Mouse (Mus musculus): ENCODE data around the gene Bicral.

DNA sequence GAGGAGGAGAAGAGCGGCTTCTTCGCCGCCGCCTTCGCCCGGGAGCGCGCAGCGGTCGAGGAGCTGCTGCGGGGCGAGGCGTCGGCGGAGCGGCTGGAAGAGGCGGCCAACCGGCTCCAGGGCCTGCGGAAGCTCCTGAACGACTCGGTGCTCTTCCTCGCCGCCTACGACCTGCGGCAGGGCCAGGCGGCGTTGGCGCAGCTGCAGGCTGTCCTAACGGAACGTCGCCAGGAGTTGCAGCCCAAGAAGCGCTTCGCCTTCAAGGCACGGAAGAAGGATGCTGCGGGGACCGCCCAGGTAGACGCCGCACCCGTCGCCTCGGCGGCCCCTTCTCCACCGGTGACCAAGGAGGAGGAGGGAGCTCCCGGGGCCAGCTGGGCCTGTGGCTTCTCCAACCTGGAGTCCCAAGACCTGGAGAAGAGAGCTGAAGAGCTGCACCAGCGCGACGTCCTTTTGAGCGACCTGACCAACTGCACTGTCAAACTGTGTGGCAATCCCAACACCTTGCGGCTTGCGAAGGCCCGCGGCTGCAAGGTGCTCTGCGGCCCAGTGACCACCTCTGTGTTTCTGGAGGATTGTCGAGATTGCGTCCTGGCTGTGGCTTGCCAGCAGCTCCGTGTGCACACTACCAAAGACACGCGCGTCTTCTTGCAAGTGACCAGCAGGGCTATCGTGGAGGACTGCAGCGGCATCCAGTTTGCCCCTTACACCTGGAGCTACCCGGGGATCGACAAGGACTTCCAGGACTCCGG is 32.7 kb upstream of the Bicral start:
- TF ChIP-seq POLR2A (IDR thresholded peaks at IDR 0.05; ENCODE audit: extremely low read depth, insufficient read depth, low read length) (no peak), CTCF (IDR thresholded peaks at IDR 0.05; ENCODE audit: extremely low read depth, insufficient read depth, low read length) (no peak)
